Mouse (Mus musculus): ENCODE measurements around the gene Zfp763. TPM values are rescaled to one million over a fixed set of nuclear protein-coding genes. Genes with fewer than 3 reads are reported as not detected.

Zfp763 gene
- polyA plus RNA-seq (2012; rRNA removed): 14.8 and 15.6 TPM in 2 replicates

GRCm38 (mm10) chr17:33032900-33033891 is at the start of gene Zfp763:
Zfp763 (minus strand) TSS chr17:33033402.

GRCm38 (mm10) chr17:33067958-33068357 is 34.8 kb upstream of the Zfp763 start, which contains the start of gene 4921501E09Rik:
4921501E09Rik (minus strand) TSS chr17:33068058.

GRCm38 (mm10) chr17:32992699-32993474 is 40.3 kb downstream of the Zfp763 start, which contains the start of gene Zfp952:
Zfp952 (plus strand) TSS chr17:32993129.

Other genes starting within 250 kb of the Zfp763 start
- gene Zfp871, start 245.1 kb downstream of the Zfp763 start, polyA plus RNA-seq (2012; rRNA removed): 28.0 and 28.1 TPM in 2 replicates
- gene Zfp811, start 223.5 kb downstream of the Zfp763 start, polyA plus RNA-seq (2012; rRNA removed): 22.2 and 22.4 TPM in 2 replicates
- 13.0 and 16.4 TPM in 2 replicates for gene Zfp799, start 203.1 kb downstream of the Zfp763 start, polyA plus RNA-seq (2012; rRNA removed)
- 5.3 and 5.4 TPM in 2 replicates for gene Zfp870, start 141.8 kb downstream of the Zfp763 start, polyA plus RNA-seq (2012; rRNA removed)
- gene Cyp4f14, start 116.1 kb downstream of the Zfp763 start, polyA plus RNA-seq (2012; rRNA removed): 0.21 and 0.33 TPM in 2 replicates
- gene Cyp4f13, start 86.0 kb downstream of the Zfp763 start, polyA plus RNA-seq (2012; rRNA removed): 11.2 and 13.3 TPM in 2 replicates
- gene Zfp472, start 67.6 kb downstream of the Zfp763 start, polyA plus RNA-seq (2012; rRNA removed): 4.6 and 4.9 TPM in 2 replicates
- 14.3 and 14.7 TPM in 2 replicates for gene Zfp952, start 40.3 kb downstream of the Zfp763 start, polyA plus RNA-seq (2012; rRNA removed)
- not detected in 2 replicates for gene 4921501E09Rik, start 34.7 kb upstream of the Zfp763 start, polyA plus RNA-seq (2012; rRNA removed)
- gene Zfp563, start 55.9 kb upstream of the Zfp763 start, polyA plus RNA-seq (2012; rRNA removed): 18.3 and 21.0 TPM in 2 replicates
- 0.44 and 0.59 TPM in 2 replicates for gene Morc2b, start 106.3 kb upstream of the Zfp763 start, polyA plus RNA-seq (2012; rRNA removed)
- gene Olfr55, start 135.0 kb upstream of the Zfp763 start, polyA plus RNA-seq (2012; rRNA removed): 0.01 TPM in 1 of 2 replicates, not detected in the other
- not detected in 2 replicates for gene Olfr239, start 157.9 kb upstream of the Zfp763 start, polyA plus RNA-seq (2012; rRNA removed)
- gene Olfr1564, start 188.3 kb upstream of the Zfp763 start, polyA plus RNA-seq (2012; rRNA removed): 0.33 and 0.41 TPM in 2 replicates
- 11.1 and 11.7 TPM in 2 replicates for gene Zfp955a, start 221.7 kb upstream of the Zfp763 start, polyA plus RNA-seq (2012; rRNA removed)
- gene Olfr63, start 231.3 kb upstream of the Zfp763 start, polyA plus RNA-seq (2012; rRNA removed): not detected in 2 replicates

Measured in central nervous system, embryonic 18 days (tissue).